Mouse (Mus musculus) kidney, adult 9 months (tissue): ENCODE data around the gene Isg20l2.

Experiments used
- DNase-seq: peaks from one replicate; pipeline ENCODE4 v3.0.0; 2022

Isg20l2 gene

GRCm38 (mm10) chr3:87948378-87949265, 18.5 kb downstream of the Isg20l2 start, which contains the start of gene Crabp2:
Gene Crabp2 (plus strand): TSS chr3:87948666.
- DNase-seq = no peak

DNA sequence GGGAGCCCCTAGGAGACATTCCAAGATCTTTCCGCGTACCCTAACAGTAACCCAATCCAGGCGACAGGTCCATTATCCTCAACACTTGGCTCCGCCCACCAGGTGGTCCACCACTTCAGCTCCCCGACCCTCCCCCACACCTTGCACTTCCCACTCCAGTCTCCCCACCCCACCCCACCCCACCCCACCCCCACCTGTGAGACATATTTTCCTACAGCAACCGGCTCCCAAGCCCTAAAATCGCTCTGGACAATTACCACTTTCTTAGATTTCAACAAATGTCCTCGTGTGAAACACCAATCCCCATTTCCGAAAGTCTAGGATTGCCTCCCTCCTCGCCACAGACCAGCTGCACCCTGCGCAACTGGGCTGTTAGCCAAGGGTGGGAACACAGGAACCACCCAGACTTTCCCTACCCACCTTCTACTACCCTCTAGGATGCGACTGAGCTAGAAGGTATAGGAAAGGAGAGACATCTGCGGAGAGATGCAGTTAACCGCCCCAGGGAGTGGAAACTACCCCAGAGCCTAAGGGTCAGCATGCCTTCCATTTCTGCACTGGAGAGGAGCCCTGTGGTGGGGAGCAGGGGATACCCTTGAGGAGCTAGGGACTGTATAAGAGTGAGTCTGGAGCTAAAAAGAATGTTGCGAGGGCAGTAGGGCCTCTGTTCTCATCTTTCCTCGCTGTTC, 19.3 kb downstream of the Isg20l2 start:
- no peak for DNase-seq

DNA sequence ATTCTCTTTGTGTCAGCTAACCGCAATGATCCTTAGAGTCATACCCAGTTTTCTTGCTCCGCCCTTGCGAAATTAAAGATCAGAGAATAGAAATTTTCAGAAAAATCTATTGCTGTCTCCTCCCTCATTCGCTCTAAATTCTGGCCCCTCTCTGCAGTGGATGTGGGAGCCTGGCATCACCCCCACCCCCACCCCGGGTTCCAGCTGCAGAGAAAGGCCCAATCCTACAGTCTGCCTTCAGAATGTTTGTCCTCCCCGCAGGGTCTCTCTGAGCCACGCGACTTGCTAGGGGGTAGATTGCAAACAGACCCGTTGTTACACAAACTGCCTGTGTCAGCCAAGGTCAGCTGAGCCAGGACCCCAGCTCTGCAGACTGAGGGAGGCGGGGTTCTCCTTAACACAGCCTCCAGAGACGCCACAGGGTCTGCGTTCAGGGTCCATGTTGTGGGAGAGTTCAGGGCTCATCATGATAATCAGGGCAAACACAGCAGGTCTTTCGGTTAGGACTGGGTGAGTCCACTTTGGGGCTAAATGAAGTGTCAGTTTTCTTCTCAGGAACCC, 19.9 kb downstream of the Isg20l2 start:
- DNase-seq = no peak

DNA sequence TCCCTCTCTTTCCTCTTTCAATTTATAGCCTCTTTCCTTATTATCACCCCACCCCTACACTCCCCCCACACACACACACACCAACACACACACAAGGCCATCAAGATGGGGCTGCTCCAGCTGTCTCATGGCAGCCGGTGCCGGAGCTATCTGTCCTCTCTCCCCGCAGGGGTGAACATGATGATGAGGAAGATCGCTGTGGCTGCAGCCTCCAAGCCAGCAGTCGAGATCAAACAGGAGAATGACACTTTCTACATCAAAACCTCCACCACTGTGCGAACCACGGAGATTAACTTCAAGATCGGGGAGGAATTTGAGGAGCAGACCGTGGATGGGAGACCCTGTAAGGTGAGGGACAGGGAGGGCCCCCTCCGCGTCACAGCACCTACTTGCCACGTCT, 21.8 kb downstream of the Isg20l2 start:
- no peak for DNase-seq

DNA sequence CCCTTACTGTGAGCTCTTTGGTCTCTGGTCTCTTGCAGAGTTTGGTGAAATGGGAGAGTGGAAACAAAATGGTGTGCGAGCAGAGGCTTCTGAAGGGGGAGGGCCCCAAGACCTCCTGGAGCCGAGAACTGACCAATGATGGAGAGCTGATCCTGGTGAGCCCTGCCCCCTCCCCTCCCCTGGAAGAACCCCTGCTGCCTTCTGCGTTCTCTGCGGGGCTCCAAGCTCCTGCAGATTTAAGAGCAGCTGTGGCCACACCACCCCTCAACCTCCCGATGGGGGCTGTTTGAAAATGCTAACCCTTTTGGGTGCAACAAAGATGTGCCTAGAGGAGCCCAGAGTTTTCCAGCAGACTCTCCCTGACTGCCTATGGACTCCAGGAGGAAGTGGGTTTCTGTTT, 22.3 kb downstream of the Isg20l2 start:
- DNase-seq = no peak

GRCm38 (mm10) chr3:87958056-87958455, 27.9 kb downstream of the Isg20l2 start:
- no peak for DNase-seq

- no peak for DNase-seq
These were observed 28.4 kb downstream of the Isg20l2 start for GRCm38 (mm10) chr3:87958476-87958875.

DNA sequence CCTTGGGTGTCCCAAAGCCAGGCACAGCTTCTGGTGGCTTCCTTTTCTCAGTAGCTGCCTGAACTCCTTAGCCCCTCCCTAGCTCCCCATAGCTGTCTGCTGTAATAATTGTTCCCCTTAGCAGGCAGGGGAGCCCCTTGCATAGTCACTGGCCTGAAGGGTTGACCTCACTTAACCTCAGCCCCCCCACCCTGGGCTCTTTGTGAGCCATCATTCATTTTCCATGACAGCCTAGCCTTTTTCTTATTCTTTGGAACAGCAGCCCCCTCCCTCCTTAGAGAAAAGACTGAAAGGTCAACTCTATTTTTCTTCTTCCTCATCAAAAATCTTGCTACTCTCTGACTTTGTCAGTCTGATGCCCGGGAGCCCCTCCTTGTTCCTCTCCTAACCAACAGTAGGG, 28.9 kb downstream of the Isg20l2 start:
- no peak for DNase-seq

DNA sequence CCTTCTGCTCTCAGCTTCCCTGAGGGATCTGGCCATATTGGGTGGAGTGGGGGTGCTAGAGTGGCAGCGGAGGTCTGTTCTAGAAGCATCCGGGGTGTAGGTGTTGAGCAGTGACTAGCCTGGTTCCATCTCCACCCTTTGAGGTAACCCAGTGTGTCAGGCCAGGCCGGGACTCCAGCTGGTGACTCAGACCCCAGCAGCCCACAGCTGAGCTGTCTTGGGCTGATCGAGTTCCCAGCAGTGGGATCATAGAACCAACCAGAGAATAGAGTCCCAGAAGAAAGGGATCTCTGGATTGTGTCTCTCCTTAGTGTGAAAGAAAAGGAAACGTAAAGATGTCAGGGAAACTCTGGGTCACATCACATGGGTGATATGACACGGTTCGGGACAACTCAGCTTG, 29.3 kb downstream of the Isg20l2 start:
- no peak for DNase-seq

DNA sequence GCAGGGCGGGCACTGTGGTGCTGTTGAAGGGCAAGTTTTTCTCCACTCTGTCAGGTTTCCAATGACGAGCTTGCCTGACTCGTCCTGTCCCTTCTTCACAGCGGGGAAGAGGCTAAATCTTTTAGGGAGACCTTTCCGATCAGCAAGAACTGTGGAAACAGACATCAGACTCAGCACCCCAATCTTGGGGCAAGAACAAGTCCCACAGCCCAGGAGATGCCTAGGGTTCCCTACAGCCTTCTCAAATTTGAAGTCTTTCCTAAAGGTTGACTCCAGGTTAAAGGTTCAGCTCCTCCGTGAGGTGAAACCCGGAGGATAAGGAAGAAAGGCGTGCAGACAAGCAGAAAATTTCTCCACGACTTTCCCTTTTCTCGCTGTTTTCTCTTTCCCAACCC, 30.1 kb downstream of the Isg20l2 start:
- no peak for DNase-seq

DNA sequence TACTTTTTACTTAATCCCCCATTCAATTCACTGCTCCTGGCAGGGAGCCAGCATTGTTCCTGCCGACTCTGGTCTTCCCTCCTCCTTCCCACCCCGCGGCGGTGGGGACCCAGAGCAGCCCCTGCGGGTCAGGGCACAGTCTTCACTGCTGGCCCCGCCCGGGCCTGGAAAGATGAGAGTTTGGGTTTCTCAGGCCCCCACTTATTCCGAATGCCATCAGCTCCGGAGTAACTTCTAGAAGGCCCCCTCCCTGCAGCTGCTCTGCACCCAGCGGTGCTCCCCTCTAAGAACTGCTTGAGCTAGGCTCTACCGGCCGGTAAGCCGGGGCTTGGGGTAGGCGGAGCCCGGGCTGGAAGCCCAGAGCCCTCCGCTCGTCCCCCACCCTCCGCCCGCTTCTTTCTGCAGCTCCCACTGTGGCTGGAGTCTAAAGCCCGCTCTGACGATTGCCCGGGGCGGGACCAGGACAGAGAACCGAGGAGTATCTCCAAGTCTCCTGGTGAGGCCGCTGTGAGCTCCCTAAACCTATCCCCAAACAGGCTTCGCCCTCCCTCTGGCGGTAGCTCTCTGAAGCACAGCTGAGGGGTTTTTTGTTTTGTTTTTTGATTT, 30.6 kb downstream of the Isg20l2 start:
- DNase-seq = peak; percentile 91

- peak; percentile 74 for DNase-seq
These were observed 40.2 kb downstream of the Isg20l2 start for GRCm38 (mm10) chr3:87970184-87970938.

DNA sequence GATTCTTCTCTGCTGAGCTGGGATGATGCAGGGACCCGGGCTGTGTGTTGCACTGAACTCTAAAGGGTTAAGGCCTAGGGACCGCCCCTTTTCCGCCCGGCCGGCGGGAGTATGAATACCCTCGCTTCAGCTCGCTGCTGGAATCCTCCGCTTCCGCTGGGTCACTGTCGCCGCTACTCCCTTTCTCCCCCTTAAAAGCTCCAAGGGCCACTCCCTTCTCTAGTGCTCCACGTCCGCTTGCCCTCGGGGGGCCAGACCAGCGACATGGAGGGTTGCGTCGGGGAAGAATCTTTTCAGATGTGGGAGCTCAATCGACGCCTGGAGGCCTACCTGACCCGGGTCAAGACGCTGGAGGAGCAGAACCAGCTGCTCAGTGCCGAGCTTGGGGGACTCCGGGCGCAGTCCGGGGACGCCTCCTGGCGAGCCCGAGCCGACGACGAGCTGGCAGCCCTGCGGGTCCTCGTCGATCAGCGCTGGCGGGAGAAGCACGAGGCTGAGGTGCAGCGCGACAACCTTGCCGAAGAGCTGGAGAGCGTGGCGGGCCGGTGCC, 40.9 kb downstream of the Isg20l2 start, which contains the start of gene Nes:
Nes (plus strand) TSS at position 140 of the 550 bp plus-strand sequence.
- DNase-seq = peak; percentile 63

DNA sequence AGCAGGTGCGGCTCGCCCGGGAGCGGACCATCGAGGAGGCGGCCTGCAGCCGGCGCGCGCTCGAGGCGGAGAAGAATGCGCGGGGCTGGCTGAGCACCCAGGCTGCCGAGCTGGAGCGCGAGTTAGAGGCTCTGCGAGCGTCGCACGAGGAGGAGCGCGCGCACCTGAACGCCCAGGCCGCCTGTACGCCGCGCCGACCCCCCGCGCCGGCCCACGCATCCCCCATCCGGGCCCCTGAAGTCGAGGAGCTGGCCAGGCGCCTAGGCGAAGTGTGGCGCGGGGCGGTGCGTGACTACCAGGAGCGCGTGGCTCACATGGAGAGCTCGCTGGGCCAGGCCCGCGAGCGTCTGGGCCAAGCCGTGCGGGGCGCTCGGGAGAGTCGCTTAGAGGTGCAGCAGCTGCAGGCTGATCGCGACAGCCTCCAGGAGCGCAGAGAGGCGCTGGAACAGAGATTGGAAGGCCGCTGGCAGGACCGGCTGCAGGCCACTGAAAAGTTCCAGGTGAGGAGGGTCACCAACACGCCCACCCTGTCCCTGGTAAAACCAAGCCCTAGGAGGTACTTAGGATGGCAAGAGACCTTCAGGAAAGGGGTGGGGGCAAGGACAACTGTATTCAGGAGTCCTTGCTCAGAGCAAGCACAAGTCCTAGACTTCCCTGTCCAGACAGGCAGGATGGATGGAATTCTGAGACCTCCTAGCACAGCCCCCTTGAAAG, 41.5 kb downstream of the Isg20l2 start:
- DNase-seq = no peak

GRCm38 (mm10) chr3:87972203-87972664, 42.1 kb downstream of the Isg20l2 start:
- DNase-seq = no peak

DNA sequence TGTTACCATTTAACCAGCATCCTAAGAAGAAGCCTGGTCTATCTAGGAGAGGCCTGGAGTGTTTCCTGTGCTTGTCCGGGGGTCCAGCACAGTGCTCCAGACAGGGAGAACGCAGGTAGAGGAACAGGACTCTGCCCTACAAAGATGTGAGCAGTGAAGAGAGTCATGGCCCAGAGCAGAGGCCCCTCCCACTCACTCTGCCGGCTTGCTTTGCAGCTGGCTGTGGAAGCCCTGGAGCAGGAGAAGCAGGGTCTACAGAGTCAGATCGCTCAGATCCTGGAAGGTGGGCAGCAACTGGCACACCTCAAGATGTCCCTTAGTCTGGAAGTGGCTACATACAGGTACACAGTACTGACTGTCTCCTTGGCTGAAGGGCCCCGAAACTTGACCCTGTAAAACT, 42.7 kb downstream of the Isg20l2 start:
- DNase-seq = no peak

DNA sequence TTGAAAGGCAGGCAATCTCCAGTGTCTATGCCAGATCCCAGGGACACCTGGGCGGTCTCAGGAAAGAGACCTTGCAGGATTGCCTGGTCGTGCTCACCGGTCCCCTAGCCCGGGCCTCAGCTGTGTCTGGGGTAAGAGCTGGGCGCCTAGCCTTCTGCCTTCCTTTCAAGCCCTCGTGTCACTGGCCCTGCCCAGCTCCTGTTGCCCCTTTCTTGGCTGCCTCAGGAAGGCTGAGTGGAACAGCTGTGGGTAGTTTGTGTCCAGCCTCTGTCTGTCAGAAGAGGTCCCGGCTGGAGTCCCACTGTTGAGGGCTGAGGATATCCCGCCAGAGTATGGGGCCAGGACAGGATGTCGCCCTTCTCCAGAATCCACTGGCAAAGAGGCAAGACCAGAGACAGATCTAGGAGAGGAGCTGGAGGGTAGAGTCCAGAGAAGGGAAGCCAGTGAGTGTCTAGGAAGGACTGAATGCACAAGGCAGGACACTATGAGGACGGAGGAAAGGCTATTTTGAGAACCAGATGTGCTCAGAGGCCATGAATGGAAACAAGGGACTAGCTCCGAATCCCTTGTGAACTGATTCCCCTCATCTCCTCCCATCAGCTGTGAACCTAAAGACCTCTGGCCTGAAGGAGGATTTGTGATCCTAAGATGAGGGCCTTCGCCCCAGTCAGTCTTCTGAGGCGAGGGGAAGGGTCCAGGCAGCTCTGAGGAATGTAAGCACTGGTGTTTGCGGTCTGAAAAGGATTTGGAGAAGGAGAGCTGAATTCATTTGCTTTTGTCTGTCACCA, 43.7 kb downstream of the Isg20l2 start:
- DNase-seq = no peak

DNA sequence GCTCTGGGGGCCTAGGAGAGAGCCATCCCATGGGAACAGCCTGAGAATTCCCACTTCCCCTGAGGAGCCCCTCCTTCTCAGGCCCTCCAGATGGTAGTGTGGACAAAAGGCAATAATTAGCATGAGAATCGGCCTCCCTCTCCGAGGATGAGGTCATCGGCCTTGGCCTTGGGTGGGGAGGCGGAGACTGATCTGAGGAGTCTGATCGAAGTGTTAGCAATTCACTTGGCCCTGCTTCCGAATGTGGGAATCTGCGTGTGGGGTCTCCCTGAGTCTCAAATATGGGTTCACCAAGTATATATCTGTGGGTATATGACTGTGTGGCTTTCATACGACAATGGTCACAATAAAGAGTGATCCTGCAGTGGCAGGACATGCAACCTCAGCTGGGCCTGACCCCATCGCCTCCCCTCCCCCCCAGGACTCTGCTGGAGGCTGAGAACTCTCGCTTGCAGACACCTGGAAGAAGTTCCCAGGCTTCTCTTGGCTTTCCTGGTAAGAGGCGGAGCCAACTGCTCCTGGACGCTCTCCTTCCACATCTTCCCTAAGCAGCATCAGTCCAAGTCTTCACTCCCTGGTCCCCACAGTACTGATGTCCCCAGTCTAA, 44.4 kb downstream of the Isg20l2 start:
- no peak for DNase-seq

- DNase-seq = no peak
These were observed 49.4 kb downstream of the Isg20l2 start for GRCm38 (mm10) chr3:87979493-87979892.

DNA sequence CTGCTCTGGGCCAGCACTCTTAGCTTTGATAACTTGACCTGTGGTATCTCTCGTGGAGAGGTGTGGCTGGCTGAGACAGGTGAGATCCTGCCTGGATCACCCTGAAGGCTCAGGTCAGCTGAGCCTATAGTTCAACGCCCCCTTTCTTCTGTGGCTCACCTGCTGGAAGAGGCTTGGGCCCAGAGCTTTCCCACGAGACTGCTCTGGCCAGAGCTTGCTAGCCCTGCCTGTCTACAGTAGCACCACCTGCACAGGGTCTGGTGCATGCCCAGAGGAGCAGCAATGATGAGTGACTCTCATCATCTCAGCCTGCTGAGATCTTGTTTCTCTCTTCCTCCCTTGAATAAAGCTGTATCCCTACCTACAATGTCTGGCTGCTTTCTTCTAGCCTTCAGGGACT, 50.0 kb downstream of the Isg20l2 start:
- DNase-seq = no peak
